Mouse (Mus musculus) MEL (cell line): Measurements from ENCODE around the gene Kalrn. TPM values are rescaled to one million over a fixed set of nuclear protein-coding genes. Genes with fewer than 3 reads are reported as not detected.
A peak's percentile ranks its signal among the peaks of the same experiment; 100 is the strongest.

Experiments
- DNase-seq: peaks from one replicate; pipeline ENCODE4 v3.0.0; 2011; ENCODE audit warnings: low read depth, low spot score
- H3K27ac ChIP-seq: 2 replicates; pipeline ENCODE4 v1.5.1; 2012; ENCODE audit warnings: low read depth, mild to moderate bottlenecking, control low read depth, low read length, moderate library complexity; ENCODE audit not compliant: control insufficient read depth
- H3K27me3 ChIP-seq, 2 experiments: fragments of 150-350 bp in 1 of 2; sonication (generic) in 1 of 2; 2 replicates each; pipeline ENCODE4 v1.6.1; 2012; ENCODE audit warnings: low read length in 2 of 2, mild to moderate bottlenecking in 2 of 2, improper control_type of control experiment in 1 of 2, moderate library complexity in 1 of 2; ENCODE audit not compliant: insufficient read depth in 2 of 2, control insufficient read depth in 1 of 2
- H3K36me3 ChIP-seq, 2 experiments: 2 replicates each; pipeline ENCODE4 v1.6.1; 2012 to 2014; ENCODE audit warnings: low read length in 2 of 2, improper control_type of control experiment in 1 of 2, inconsistent platforms in 1 of 2, mild to moderate bottlenecking in 1 of 2; ENCODE audit not compliant: insufficient read depth in 2 of 2, control insufficient read depth in 1 of 2
- H3K4me1 ChIP-seq, 2 experiments: fragments of 150-350 bp in 1 of 2; sonication (generic) in 1 of 2; 2 replicates each; pipeline ENCODE4 v1.6.1; 2012; ENCODE audit warnings: low read length in 2 of 2, improper control_type of control experiment in 1 of 2, mild to moderate bottlenecking in 1 of 2; ENCODE audit not compliant: insufficient read depth in 2 of 2, control insufficient read depth in 1 of 2
- H3K4me3 ChIP-seq, 2 experiments: fragments of 150-350 bp in 1 of 2; sonication (generic) in 1 of 2; 2 replicates each; pipeline ENCODE4 v1.5.1; 2012; ENCODE audit warnings: low read depth in 2 of 2, low read length in 2 of 2, mild to moderate bottlenecking in 2 of 2, moderate library complexity in 2 of 2, control low read depth in 1 of 2, improper control_type of control experiment in 1 of 2; ENCODE audit not compliant: control insufficient read depth in 1 of 2, insufficient read depth in 1 of 2
- H3K79me2 ChIP-seq: 2 replicates; pipeline ENCODE4 v1.6.1; 2012; ENCODE audit warnings: mild to moderate bottlenecking, low read length, moderate library complexity; ENCODE audit not compliant: control insufficient read depth, poor library complexity, insufficient read depth
- H3K9ac ChIP-seq: 2 replicates; pipeline ENCODE4 v1.6.1; 2012; ENCODE audit warnings: low read depth, mild to moderate bottlenecking, control low read depth, low read length, moderate library complexity; ENCODE audit not compliant: control insufficient read depth, poor library complexity, severe bottlenecking
- H3K9me3 ChIP-seq: fragments of 150-350 bp; sonication (generic); replicated peaks from 2 replicates; pipeline ENCODE4 v1.6.1; 2012; ENCODE audit warnings: mild to moderate bottlenecking, low read length, improper control_type of control experiment, moderate library complexity; ENCODE audit not compliant: insufficient read depth
- BHLHE40 ChIP-seq: IDR thresholded peaks from 2 replicates; pipeline ENCODE4 v1.6.1; 2012; ENCODE audit warnings: low read depth, mild to moderate bottlenecking, inconsistent platforms, low read length, improper control_type of control experiment, borderline replicate concordance
- CHD1 ChIP-seq: IDR thresholded peaks from 2 replicates; pipeline ENCODE4 v1.6.1; 2012; ENCODE audit warnings: low read depth, mild to moderate bottlenecking, inconsistent platforms, low read length, improper control_type of control experiment
- CTCF ChIP-seq, 3 experiments: IDR thresholded peaks in 2 of 3; conservative IDR thresholded peaks in 1 of 3; 2 replicates each; pipeline ENCODE4 v1.5.1; 2011 to 2012; ENCODE audit warnings: low read length in 3 of 3, low read depth in 2 of 3, mild to moderate bottlenecking in 2 of 3, improper control_type of control experiment in 1 of 3, inconsistent platforms in 1 of 3, mixed read lengths in 1 of 3, moderate library complexity in 1 of 3; ENCODE audit not compliant: control insufficient read depth in 1 of 3, insufficient read depth in 1 of 3, poor library complexity in 1 of 3, severe bottlenecking in 1 of 3
- E2F4 ChIP-seq: IDR thresholded peaks from 2 replicates; pipeline ENCODE4 v1.6.1; 2011; ENCODE audit warnings: low read depth, low read length, improper control_type of control experiment, borderline replicate concordance
- EP300 ChIP-seq, 2 experiments: IDR thresholded peaks; 2 replicates each; pipeline ENCODE4 v1.6.1; 2011; ENCODE audit warnings: improper control_type of control experiment in 2 of 2, low read length in 2 of 2, low read depth in 1 of 2, mild to moderate bottlenecking in 1 of 2
- GABPA ChIP-seq: IDR thresholded peaks from 2 replicates; pipeline ENCODE4 v1.6.1; 2012; ENCODE audit warnings: low read depth, mild to moderate bottlenecking, inconsistent platforms, low read length, improper control_type of control experiment, moderate library complexity
- GATA1 ChIP-seq: IDR thresholded peaks from 2 replicates; pipeline ENCODE4 v1.6.1; 2011; ENCODE audit warnings: low read depth, low read length, improper control_type of control experiment
- HCFC1 ChIP-seq: IDR thresholded peaks from 2 replicates; pipeline ENCODE4 v1.6.1; 2012; ENCODE audit warnings: low read depth, mild to moderate bottlenecking, inconsistent platforms, low read length, improper control_type of control experiment, moderate library complexity
- JUND ChIP-seq: IDR thresholded peaks from 2 replicates; pipeline ENCODE4 v1.6.1; 2011; ENCODE audit warnings: low read depth, mild to moderate bottlenecking, improper control_type of control experiment, low read length
- MAZ ChIP-seq: IDR thresholded peaks from 2 replicates; pipeline ENCODE4 v1.6.1; 2012; ENCODE audit warnings: low read depth, mild to moderate bottlenecking, inconsistent platforms, low read length, improper control_type of control experiment
- MEF2A ChIP-seq: IDR thresholded peaks from 2 replicates; pipeline ENCODE4 v1.6.1; 2014; ENCODE audit warnings: low read depth, mild to moderate bottlenecking, inconsistent platforms, low read length, improper control_type of control experiment; ENCODE audit not compliant: poor library complexity, insufficient replicate concordance, severe bottlenecking; ENCODE audit errors: extremely low read depth
- MXI1 ChIP-seq: IDR thresholded peaks from 2 replicates; pipeline ENCODE4 v1.6.1; 2011; ENCODE audit warnings: mild to moderate bottlenecking, low read depth, low read length, improper control_type of control experiment
- MYB ChIP-seq: IDR thresholded peaks from 2 replicates; pipeline ENCODE4 v1.6.1; 2011; ENCODE audit warnings: mild to moderate bottlenecking, low read depth, low read length, improper control_type of control experiment
- NELFE ChIP-seq: IDR thresholded peaks from 2 replicates; pipeline ENCODE4 v1.6.1; 2011; ENCODE audit warnings: low read depth, low read length, improper control_type of control experiment
- POLR2A ChIP-seq, 2 experiments: IDR thresholded peaks; 2 replicates each; pipeline ENCODE4 v1.6.1; 2011 to 2012; ENCODE audit warnings: low read length in 2 of 2, mild to moderate bottlenecking in 2 of 2, control low read depth in 1 of 2, improper control_type of control experiment in 1 of 2, low read depth in 1 of 2, moderate library complexity in 1 of 2; ENCODE audit not compliant: control insufficient read depth in 1 of 2, insufficient read depth in 1 of 2, poor library complexity in 1 of 2
- POLR2AphosphoS2 ChIP-seq: IDR thresholded peaks from 2 replicates; pipeline ENCODE4 v1.6.1; 2011; ENCODE audit warnings: low read length, improper control_type of control experiment
- POLR2AphosphoS5 ChIP-seq: IDR thresholded peaks from 2 replicates; pipeline ENCODE4 v1.6.1; 2012; ENCODE audit warnings: low read depth, borderline replicate concordance, mild to moderate bottlenecking, inconsistent platforms, low read length, moderate library complexity, mixed read lengths
- RAD21 ChIP-seq: IDR thresholded peaks from 2 replicates; pipeline ENCODE4 v1.6.1; 2011; ENCODE audit warnings: mild to moderate bottlenecking, low read depth, low read length, improper control_type of control experiment
- RCOR1 ChIP-seq: IDR thresholded peaks from 2 replicates; pipeline ENCODE4 v1.6.1; 2012; ENCODE audit warnings: low read depth, mild to moderate bottlenecking, inconsistent platforms, low read length, improper control_type of control experiment
- SIN3A ChIP-seq: IDR thresholded peaks from 2 replicates; pipeline ENCODE4 v1.6.1; 2012; ENCODE audit warnings: low read length, improper control_type of control experiment, inconsistent platforms
- SMC3 ChIP-seq: IDR thresholded peaks from 2 replicates; pipeline ENCODE4 v1.6.1; 2011; ENCODE audit warnings: low read depth, low read length, improper control_type of control experiment
- TAL1 ChIP-seq: IDR thresholded peaks from 2 replicates; pipeline ENCODE4 v1.6.1; 2012; ENCODE audit warnings: mild to moderate bottlenecking, inconsistent platforms, low read length, moderate library complexity, mixed read lengths
- TBP ChIP-seq: IDR thresholded peaks from 2 replicates; pipeline ENCODE4 v1.8.0; 2011; ENCODE audit warnings: low read depth, low read length, improper control_type of control experiment
- TCF12 ChIP-seq: IDR thresholded peaks from 2 replicates; pipeline ENCODE4 v1.6.1; 2014; ENCODE audit warnings: low read depth, mild to moderate bottlenecking, inconsistent platforms, low read length, improper control_type of control experiment, moderate library complexity
- USF2 ChIP-seq, 2 experiments: IDR thresholded peaks; 2 replicates each; pipeline ENCODE4 v1.6.1; 2011 to 2012; ENCODE audit warnings: improper control_type of control experiment in 2 of 2, low read length in 2 of 2, borderline replicate concordance in 1 of 2, inconsistent platforms in 1 of 2, low read depth in 1 of 2, mild to moderate bottlenecking in 1 of 2; ENCODE audit not compliant: insufficient read depth in 1 of 2
- ZKSCAN1 ChIP-seq: IDR thresholded peaks from 2 replicates; pipeline ENCODE4 v1.6.1; 2012; ENCODE audit warnings: low read depth, mild to moderate bottlenecking, inconsistent platforms, low read length, improper control_type of control experiment, moderate library complexity
- ZMIZ1 ChIP-seq: IDR thresholded peaks from 2 replicates; pipeline ENCODE4 v1.6.1; 2012; ENCODE audit warnings: low read depth, mild to moderate bottlenecking, inconsistent platforms, low read length, improper control_type of control experiment, moderate library complexity
- polyA plus RNA-seq, 2 experiments: library from polyadenylated mRNA; stranded (reverse) in 1 of 2; unstranded in 1 of 2; fragments of >175 nt in 1 of 2; fragments of >200 nt in 1 of 2; gene quantifications; 2 replicates each; pipeline versions ENCODE4 v1.2.1 to v1.2.4; 2012; ENCODE audit warnings: low replicate concordance in 2 of 2, low read depth in 1 of 2; ENCODE audit not compliant: insufficient read length in 2 of 2, insufficient read depth in 1 of 2, missing spikeins in 1 of 2
- total RNA-seq: library from RNA; depleted of rRNA; stranded (reverse); fragments of 300-350 nt; gene quantifications from 2 replicates; pipeline ENCODE4 v1.2.3, GENCODE M21; 2012

Gene Kalrn
- total and polyA plus RNA-seq, 3 experiments = 10.4 to 11.8 TPM; not detected in 1

- H3K36me3 ChIP-seq = peaks cover 0 to 12% of the 10 kb centered on the region in 2 experiments; a peak in 2 of 4 replicates
- TF ChIP-seq POLR2A (IDR thresholded peaks at IDR 0.05; ENCODE audit: control insufficient read depth in 1 of 2, insufficient read depth in 1 of 2, low read depth in 1 of 2, low read length in 2 of 2, poor library complexity in 1 of 2) (no peak), TAL1 (no peak), CTCF (IDR thresholded peaks at IDR 0.05 in 2 of 3, conservative IDR thresholded peaks at IDR 0.05 in 1 of 3; ENCODE audit: control insufficient read depth in 1 of 3, insufficient read depth in 1 of 3, low read depth in 2 of 3, low read length in 3 of 3, poor library complexity in 1 of 3, severe bottlenecking in 1 of 3) (peak in 2 of 3 experiments; percentile 60 to 83; a peak in 4 of 6 replicates), SMC3 (peak; percentile 54), RCOR1 (no peak), MYB (no peak), TBP (no peak), GABPA (no peak), CHD1 (no peak), JUND (no peak), ZMIZ1 (no peak), MXI1 (no peak), POLR2AphosphoS2 (no peak), GATA1 (no peak), E2F4 (no peak), MEF2A (no peak), ZKSCAN1 (no peak), SIN3A (no peak), TCF12 (no peak), RAD21 (peak; percentile 63), USF2 (IDR thresholded peaks at IDR 0.05; ENCODE audit: borderline replicate concordance in 1 of 2, insufficient read depth in 1 of 2, low read depth in 1 of 2, low read length in 2 of 2) (no peak), BHLHE40 (no peak), HCFC1 (no peak), NELFE (no peak), EP300 (IDR thresholded peaks at IDR 0.05; ENCODE audit: low read depth in 1 of 2, low read length in 2 of 2) (no peak), POLR2AphosphoS5 (no peak), MAZ (no peak)
- H3K4me3 ChIP-seq = no peak overlapping the region
- no peak overlapping the region for H3K9ac ChIP-seq
- DNase-seq = peak; percentile 59
- peaks cover 9 to 14% of the 10 kb centered on the region in 2 experiments for H3K4me1 ChIP-seq
- H3K27ac ChIP-seq = no peak overlapping the region
- no peaks in the 10 kb centered on the region for H3K9me3 ChIP-seq
- H3K27me3 ChIP-seq = no peaks in the 10 kb centered on the region
- no peaks in the 10 kb centered on the region for H3K79me2 ChIP-seq
These were observed 490.6 kb downstream of the Kalrn start for GRCm38 (mm10) chr16:34082494-34083469.
